Mouse (Mus musculus): ENCODE data around the gene Olfr1196.
"Not testable (repeated sequence)": the region's sequence is repeated elsewhere in the genome, so short reads cannot be mapped to it uniquely, and the experiment has no call there.

Gene Olfr1196

DNA sequence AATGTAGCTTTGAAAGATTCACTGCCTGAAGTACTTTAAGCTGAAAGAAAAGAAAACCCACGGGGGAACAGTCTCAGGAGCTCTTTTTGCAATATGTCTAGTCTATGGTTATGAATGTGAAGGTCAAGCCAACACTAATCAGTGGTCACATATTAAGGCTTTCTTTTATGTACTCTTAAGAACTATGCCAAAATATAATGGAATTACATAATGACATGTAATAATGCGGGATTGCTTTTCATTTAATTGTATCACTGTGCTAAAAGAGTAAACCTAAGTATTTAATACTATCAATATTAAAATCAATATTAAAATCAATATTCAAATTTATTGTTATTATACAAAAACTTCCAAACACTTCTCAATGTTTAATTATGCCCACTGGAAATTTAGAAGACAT is at the start of gene Olfr1196:
TSS of gene Olfr1196 (minus strand) at position 101 of the 400 bp plus-strand sequence.
- no peak for DNase-seq (ENCODE audit: low spot score)

DNA sequence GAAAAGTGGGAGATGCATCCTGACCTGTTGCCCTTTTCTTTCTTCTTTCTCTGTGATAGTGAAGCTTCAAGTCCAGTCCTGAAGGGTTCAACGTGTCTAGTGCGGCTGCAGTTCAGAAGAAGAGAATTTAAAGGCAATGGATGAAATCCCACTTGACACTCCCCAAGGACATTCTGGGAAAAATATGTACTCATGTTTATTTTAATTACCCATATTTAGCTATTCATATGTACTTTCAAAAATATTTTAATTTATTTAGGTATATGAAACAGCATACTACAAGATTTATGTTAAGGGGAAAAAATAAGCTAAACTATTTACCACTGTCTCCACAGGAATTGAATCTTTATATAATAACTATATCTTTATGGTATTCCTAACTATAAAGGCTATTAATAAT is 46.9 kb upstream of the Olfr1196 start, which contains the start of gene Olfr1198:
TSS of gene Olfr1198 (minus strand) at position 101 of the 400 bp plus-strand sequence.
- DNase-seq (ENCODE audit: low spot score): no peak

DNA sequence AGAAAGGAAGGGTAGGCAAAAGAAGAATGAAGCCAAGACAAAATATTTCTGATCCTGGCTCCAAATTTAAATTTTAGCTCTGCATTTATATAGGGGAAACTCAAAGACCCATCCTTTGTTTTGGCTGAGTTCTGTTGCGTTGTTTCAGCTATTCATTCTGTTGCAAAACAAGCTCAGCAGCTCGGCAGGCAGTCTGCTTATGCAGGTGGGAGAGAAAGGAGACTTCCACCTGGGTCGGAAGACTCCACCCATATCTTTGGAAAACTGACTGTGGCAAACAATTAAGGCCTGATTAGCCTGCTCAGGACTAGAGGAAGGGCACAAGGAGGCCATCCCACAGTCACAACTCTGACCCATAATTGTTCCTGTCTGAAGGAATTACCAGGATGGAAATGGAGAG is 39.0 kb upstream of the Olfr1196 start:
- DNase-seq (ENCODE audit: low spot score): no peak

DNA sequence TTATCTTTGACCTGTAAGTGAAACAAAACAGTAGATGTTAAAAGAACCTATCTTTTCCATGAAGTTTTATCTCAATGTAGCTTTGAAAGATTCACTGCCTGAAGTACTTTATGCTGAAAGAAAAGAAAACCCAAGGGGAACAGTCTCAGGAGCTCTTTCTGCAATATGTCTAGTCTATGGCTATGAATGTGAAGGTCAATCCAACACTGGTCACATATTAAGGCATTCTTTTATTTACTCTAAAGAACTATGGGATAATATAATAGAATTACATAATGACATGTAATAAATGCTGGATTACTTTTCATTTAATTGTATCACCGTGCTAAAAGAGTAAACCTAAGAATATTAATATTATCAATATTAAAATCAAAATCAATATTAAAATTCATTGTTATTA is 27.9 kb upstream of the Olfr1196 start, which contains the start of gene Olfr1197:
TSS of gene Olfr1197 (minus strand) at position 101 of the 400 bp plus-strand sequence.
- DNase-seq (ENCODE audit: low spot score): no peak

DNA sequence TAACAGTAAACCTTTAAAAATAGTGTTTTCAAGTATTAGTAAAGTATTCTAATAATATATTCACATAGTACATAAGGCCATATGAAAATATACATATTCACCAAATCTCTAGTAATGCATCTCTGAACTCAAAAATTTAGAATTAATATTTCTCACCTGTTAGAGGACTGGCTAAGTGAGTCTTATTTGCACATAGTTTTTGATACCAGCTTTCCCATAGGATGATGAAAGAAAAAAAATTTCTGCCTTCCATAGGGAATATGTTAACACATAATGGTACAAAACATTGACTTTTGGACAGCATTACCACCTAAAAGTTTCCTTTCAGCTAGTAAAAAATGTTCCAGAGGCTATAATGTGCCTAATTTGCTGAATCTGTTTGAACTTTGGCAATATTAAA is 15.3 kb downstream of the Olfr1196 start, which contains the start of gene Olfr1195:
TSS of gene Olfr1195 (minus strand) at position 101 of the 400 bp plus-strand sequence.
- DNase-seq (ENCODE audit: low spot score): no peak

DNA sequence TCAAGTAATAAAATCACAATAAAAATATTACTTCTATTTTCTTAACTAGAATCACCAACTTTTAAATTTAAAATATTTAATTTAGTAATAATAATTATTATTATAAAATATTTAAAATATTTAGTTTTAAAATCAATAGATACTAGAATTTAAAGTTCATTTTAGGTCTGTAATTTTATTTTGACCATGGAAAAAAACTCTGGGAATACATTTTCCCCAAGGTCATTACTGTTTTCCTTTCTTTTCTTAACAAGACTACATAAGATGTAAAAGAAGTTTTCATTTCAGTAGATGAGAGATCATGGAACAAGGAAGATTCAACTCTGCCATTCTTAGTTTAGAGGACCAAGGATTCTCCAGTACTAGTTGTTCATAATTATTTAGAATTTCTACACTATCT is 29.1 kb downstream of the Olfr1196 start, which contains the start of gene Olfr1193:
TSS of gene Olfr1193 (plus strand) at position 301 of the 400 bp plus-strand sequence.
- DNase-seq (ENCODE audit: low spot score): not testable (repeated sequence)

DNA sequence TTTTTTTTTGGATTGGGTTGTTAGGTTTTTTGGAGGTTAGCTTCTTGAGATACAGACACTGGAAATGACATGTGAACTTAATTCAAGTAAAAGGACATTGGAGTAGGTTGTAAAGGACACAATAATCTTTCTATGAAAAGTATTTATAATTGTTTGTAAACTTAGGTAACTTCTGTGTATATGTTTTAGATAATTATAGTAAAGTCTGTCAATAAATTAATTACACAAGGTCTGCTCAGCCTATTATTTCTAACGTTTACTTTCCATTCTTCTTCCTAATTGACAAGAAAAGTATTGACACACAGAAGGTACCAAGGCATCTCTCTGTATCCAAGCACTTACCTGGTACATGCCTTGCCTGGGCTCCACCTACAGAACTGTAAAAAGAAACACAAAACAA is 56.2 kb downstream of the Olfr1196 start, which contains the start of gene Olfr1192-ps1:
TSS of gene Olfr1192-ps1 (plus strand) at position 301 of the 400 bp plus-strand sequence.
- DNase-seq (ENCODE audit: low spot score): no peak

All from yolk sac, embryonic 10.5 days (tissue).